Mouse (Mus musculus) neural tube, embryonic 15.5 days (tissue): ENCODE data around the gene Tas2r135. TPM values are rescaled to one million over a fixed set of nuclear protein-coding genes. Genes with fewer than 3 reads are reported as not detected.
A peak's percentile ranks its signal among the peaks of the same experiment; 100 is the strongest.

Experiments
- ATAC-seq: fragments of 200-750 bp; cut with Nextera tagmentation; 2 replicates; pipeline ENCODE4 v1.8.0; 2017; ENCODE audit warnings: mild to moderate bottlenecking, moderate TSS enrichment, moderate library complexity; ENCODE audit not compliant: low FRiP score
- H3K27ac ChIP-seq: fragments of 300-500 bp; sonication (generic); replicated peaks from 2 replicates; pipeline ENCODE4 v1.5.1; 2015; ENCODE audit warnings: mild to moderate bottlenecking, inconsistent platforms
- H3K27me3 ChIP-seq: fragments of 300-500 bp; sonication (generic); replicated peaks from 2 replicates; pipeline ENCODE4 v1.6.1; 2015; ENCODE audit warnings: inconsistent platforms
- H3K36me3 ChIP-seq: fragments of 300-500 bp; sonication (generic); 2 replicates; pipeline ENCODE4 v1.6.1; 2015; ENCODE audit warnings: inconsistent platforms
- H3K4me1 ChIP-seq: fragments of 300-500 bp; sonication (generic); 2 replicates; pipeline ENCODE4 v1.6.1; 2015; ENCODE audit warnings: inconsistent platforms
- H3K4me2 ChIP-seq: fragments of 300-500 bp; sonication (generic); 2 replicates; pipeline ENCODE4 v1.6.1; 2015; ENCODE audit warnings: inconsistent platforms, mild to moderate bottlenecking, moderate library complexity
- H3K4me3 ChIP-seq: fragments of 300-500 bp; sonication (generic); replicated peaks from 2 replicates; pipeline ENCODE4 v1.5.1; 2015; ENCODE audit warnings: mild to moderate bottlenecking, inconsistent platforms
- H3K9ac ChIP-seq: fragments of 300-500 bp; sonication (generic); replicated peaks from 2 replicates; pipeline ENCODE4 v1.6.1; 2015; ENCODE audit warnings: mild to moderate bottlenecking, inconsistent platforms
- H3K9me3 ChIP-seq: fragments of 300-500 bp; sonication (generic); replicated peaks from 2 replicates; pipeline ENCODE4 v1.6.1; 2016; ENCODE audit warnings: inconsistent platforms
- WGBS: fragments of 180-500 bp; shearing (Covaris S2); methylation state at CpG from one replicate; pipeline ENCODE4 v1.1.7; 2015; ENCODE audit warnings: mixed read lengths; 5-methylcytosine and 5-hydroxymethylcytosine counted together
- polyA plus RNA-seq: library from polyadenylated mRNA; unstranded; fragments of >200 nt; fragmentation: Nextera tagmentation; extraction: Ambion mirVana; gene quantifications from 2 replicates; pipeline ENCODE4 v1.2.1, GENCODE M21; 2015

Tas2r135 gene
- polyA plus RNA-seq, 1 experiment from 2014 or later: not detected

DNA sequence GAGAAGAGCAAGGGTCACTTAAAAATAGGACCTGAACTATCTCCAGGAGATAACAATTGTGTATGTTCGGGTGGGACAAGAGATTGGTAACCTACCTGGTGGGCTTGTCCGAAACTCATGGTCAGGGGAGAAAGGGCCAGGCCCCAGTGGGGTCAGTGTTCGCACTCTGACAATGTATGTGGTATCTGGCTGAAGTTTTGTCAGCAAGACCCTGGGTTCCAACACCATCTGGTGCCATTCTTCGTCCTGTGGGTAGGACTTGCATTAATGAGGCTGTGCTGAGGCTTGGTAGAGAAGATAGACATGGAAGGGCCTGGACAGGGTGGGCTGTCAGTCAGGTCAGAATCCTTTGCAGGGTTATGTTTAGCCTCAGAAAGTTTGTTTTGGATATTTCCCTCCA lies 41.2 kb upstream of the Tas2r135 start:
- Histone ChIP-seq H3K4me1 (0 out of 2 replicates have a peak, but pooled peaks cover 4% of the 10 kb centered on the region), H3K4me3 (no peak overlapping the region), H3K27me3 (no peaks in the 10 kb centered on the region), H3K9ac (no peak overlapping the region), H3K27ac (no peak overlapping the region), H3K36me3 (peaks cover 15% of the 10 kb centered on the region), H3K9me3 (no peaks in the 10 kb centered on the region), H3K4me2 (no peak overlapping the region)
- WGBS: 92% methylated on average over 4 of the region's 4 CpGs
- ATAC-seq: no peak

DNA sequence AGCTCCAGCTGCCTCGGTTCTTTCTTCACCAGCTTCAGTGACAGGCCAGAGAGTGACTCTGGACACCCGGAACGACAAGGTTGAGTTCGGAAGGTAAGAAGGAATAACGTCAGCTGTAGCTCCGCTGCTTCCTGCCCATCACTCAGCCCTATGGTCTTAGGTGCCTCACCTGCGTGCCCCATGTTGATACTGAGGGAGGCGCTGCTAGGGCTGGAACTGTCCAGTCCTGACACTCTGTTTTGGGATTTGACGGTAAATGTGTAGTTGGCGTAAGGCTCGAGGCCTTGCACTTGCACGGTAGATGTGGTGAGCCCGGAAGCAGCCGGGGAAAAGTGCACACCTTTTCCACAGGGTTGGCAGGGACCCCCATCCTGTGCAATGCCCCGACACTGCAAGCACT lies 40.6 kb upstream of the Tas2r135 start:
- WGBS: 95% methylated on average over 15 of the region's 15 CpGs
- ATAC-seq: no peak
- H3K4me2 ChIP-seq: no peak overlapping the region
- no peak overlapping the region for H3K9ac ChIP-seq
- H3K27me3 ChIP-seq: no peaks in the 10 kb centered on the region
- no peaks in the 10 kb centered on the region for H3K9me3 ChIP-seq
- H3K36me3 ChIP-seq: peaks cover 11% of the 10 kb centered on the region
- 0 out of 2 replicates have a peak, but pooled peaks cover 4% of the 10 kb centered on the region for H3K4me1 ChIP-seq
- H3K4me3 ChIP-seq: no peak overlapping the region
- H3K27ac ChIP-seq: no peak overlapping the region

DNA sequence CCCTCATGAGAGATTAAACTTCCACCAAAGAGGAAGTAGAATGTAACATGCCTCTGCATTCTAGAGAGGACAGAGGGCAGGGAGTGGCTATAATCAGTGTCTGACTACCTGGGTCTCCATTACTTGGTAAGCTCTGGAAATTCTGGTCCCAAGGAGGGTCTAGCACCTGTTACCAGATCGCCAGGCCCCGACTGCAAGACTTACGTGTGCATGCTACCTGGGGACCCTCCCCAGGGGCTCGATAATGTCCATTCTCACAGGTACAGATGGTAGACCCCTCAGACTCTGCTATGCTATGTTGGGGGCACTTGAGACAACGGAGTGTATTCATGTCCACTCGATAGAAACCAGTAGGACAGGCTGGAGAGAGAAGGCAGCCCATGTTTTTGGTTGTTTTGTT lies 40.0 kb upstream of the Tas2r135 start:
- 93% methylated on average over 6 of the region's 6 CpGs for WGBS
- Histone ChIP-seq H3K27me3 (no peaks in the 10 kb centered on the region), H3K9me3 (no peaks in the 10 kb centered on the region), H3K4me1 (0 out of 2 replicates have a peak, but pooled peaks cover 4% of the 10 kb centered on the region), H3K36me3 (peaks cover 5% of the 10 kb centered on the region), H3K27ac (no peak overlapping the region), H3K9ac (no peak overlapping the region), H3K4me3 (no peak overlapping the region), H3K4me2 (no peak overlapping the region)
- no peak for ATAC-seq

DNA sequence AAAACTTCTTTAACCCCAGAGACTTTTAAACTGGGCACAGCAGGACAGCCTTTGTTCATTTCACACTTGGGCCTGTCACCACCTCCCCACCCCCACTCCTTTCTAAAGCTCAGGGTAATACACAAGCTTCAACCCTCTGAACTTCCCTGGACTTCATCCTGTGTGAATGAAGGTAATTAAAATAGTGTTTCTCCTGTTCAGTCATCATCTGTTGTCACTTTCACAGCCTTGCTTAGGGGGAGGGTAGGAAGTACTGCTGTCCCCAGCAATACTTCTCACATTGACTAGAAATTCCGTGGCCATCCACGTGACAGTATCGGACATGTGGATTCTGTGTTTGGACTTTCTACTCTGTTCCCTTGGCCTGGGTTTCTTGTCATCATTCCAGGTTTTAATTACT lies 35.4 kb upstream of the Tas2r135 start:
- Histone ChIP-seq H3K4me2 (no peak overlapping the region), H3K4me1 (peaks cover 14% of the 10 kb centered on the region), H3K27ac (no peak overlapping the region), H3K9ac (no peak overlapping the region), H3K36me3 (no peaks in the 10 kb centered on the region), H3K4me3 (no peak overlapping the region), H3K27me3 (0 out of 2 replicates have a peak, but pooled peaks cover 3% of the 10 kb centered on the region), H3K9me3 (no peaks in the 10 kb centered on the region)
- no peak for ATAC-seq
- 10% methylated on average over 3 of the region's 3 CpGs for WGBS

DNA sequence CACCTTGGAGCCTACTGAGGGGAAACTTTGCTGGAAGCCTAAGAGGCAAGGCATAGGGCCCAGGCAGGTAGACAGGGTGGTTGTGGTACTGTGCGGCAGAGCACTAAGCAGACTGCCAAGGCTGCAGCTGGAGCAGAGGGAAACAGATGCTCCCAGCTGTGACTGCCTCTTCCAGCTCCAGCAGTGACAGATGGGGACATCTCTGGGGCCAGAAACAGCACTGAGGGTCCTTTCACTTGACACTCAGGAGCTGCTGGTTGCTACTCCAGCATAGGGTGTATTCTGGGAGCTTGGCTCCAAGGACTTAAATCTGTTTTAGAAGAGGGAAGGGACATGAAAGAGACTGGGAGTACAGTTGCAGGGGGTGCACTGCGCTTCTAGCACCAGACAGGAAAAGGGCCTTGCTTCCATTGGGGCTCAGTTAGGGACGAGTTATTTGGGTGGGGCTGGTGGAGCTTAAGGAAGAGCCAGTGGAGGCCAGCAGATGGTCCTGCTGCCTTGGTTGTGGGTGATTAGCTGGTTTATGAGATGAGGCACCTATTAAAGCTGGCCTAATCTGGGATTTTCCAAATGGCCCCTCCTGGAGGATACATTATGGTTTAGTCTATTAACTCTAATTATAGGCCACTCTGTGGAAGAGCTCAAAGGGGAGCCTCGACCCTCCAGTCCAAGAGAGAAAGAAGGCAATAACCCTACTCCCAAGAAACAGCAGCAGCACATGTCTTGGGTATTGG lies 34.4 kb upstream of the Tas2r135 start:
- H3K9ac ChIP-seq: no peak overlapping the region
- H3K4me1 ChIP-seq: peaks cover 14% of the 10 kb centered on the region
- no peak for ATAC-seq
- H3K4me2 ChIP-seq: no peak overlapping the region
- no peaks in the 10 kb centered on the region for H3K9me3 ChIP-seq
- 35% methylated on average over 4 of the region's 4 CpGs for WGBS
- 0 out of 2 replicates have a peak, but pooled peaks cover 3% of the 10 kb centered on the region for H3K27me3 ChIP-seq
- no peak overlapping the region for H3K4me3 ChIP-seq
- no peak overlapping the region for H3K27ac ChIP-seq
- no peaks in the 10 kb centered on the region for H3K36me3 ChIP-seq

DNA sequence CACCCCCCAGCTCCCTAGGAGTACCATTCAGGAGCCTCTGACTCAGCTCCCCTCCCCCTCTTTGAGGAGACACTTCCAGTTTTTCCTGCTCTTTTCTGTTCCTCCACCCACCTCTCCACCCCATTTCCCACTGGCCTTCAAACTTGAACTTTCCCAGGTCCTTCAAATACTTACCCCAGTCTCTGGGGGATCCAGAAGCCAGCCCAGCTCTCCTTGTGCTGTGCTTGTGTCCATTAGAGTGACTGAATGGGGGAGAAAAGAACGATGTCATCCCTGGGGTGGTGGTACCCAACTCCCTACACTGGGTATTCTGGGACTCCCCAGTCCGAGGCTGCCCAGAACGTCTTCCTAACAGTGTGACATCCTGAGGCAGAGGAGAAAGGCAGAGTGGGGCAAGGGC lies 33.2 kb upstream of the Tas2r135 start:
- ATAC-seq: no peak
- H3K4me3 ChIP-seq: no peak overlapping the region
- WGBS: 12% methylated on average over 3 of the region's 3 CpGs
- peaks cover 14% of the 10 kb centered on the region for H3K4me1 ChIP-seq
- no peak overlapping the region for H3K9ac ChIP-seq
- no peak overlapping the region for H3K27ac ChIP-seq
- H3K27me3 ChIP-seq: 0 out of 2 replicates have a peak, but pooled peaks cover 3% of the 10 kb centered on the region
- H3K4me2 ChIP-seq: no peak overlapping the region
- no peaks in the 10 kb centered on the region for H3K9me3 ChIP-seq
- H3K36me3 ChIP-seq: no peaks in the 10 kb centered on the region

DNA sequence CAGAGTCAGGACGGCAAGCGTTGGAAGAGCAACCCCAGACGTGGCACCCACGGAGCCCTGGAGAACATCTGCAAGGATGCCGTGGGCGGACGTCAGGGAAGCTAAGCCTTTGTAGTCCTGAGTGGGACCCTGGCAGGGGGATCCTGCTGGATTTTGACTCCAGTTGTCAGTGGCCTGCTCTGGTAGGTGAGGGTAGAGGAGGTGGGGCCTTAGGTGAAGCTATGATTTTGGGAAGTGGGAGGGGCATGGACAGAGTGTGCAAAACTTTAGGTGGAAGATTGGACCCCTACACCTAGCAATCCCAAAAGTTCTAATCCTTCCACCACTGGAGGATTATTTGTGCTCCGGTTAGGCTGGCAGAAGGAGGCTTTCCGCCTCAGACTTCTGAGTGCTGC lies 32.8 kb upstream of the Tas2r135 start:
- Histone ChIP-seq H3K27ac (no peak overlapping the region), H3K27me3 (0 out of 2 replicates have a peak, but pooled peaks cover 3% of the 10 kb centered on the region), H3K4me3 (peak overlapping the region; percentile 51; the same call in 1 of the 2 replicates), H3K9me3 (no peaks in the 10 kb centered on the region), H3K36me3 (no peaks in the 10 kb centered on the region), H3K4me1 (peaks cover 14% of the 10 kb centered on the region), H3K4me2 (peak overlapping the region; percentile 98), H3K9ac (no peak overlapping the region)
- peak; percentile 28; the same call in 1 of the 2 replicates for ATAC-seq
- WGBS: 20% methylated on average over 9 of the region's 9 CpGs

DNA sequence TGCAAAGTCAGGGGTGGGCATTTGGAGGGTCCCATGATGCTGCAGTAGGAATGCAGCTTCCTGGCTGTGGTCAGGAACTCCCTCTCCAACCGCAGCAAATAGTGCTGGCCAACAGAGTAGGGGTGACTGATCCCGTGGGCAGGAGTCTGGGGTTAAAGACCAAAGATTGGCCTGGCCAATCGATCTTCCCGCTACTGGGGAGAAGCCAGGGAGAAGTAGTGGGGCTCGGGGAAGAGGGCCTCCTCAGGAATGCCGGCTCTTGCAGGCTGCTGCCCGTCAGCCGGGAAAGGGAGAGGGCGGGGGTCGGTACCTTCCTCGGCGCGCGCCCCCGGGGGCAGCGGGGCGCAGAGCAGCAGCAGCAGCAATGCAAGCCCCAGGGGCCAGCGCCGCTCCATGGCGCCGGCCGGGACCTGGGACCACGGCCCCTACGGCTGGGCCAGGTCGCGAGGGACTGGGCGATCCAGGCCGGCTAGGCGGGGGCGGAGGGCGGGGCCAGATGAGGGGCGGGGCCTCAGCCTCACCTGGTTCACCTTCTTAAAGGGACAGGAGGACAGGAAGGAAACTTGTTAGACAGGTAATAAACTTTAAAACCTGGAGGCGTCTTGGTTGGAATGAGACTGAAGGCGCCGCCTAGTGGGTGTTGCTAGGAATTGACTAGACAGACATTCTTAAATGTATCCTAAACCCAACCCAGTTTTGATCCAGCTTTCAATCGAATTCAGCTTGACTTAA lies 32.3 kb upstream of the Tas2r135 start, which contains the start of gene Epha1:
Gene Epha1 (minus strand): TSS at position 453 of the 732 bp plus-strand sequence.
- H3K9ac ChIP-seq: peak within 1 kb of the TSS; percentile 36
- H3K27me3 ChIP-seq: 0 out of 2 replicates have a peak, but pooled peaks cover 3% of the 10 kb centered on the region
- peak; percentile 66 for ATAC-seq
- H3K36me3 ChIP-seq: no peaks in the 10 kb centered on the region
- no peaks in the 10 kb centered on the region for H3K9me3 ChIP-seq
- under 1% methylated on average over 33 of the region's 36 CpGs for WGBS
- H3K4me3 ChIP-seq: peak within 1 kb of the TSS; percentile 51
- H3K4me1 ChIP-seq: peaks cover 14% of the 10 kb centered on the region
- H3K4me2 ChIP-seq: peak within 1 kb of the TSS; percentile 98
- H3K27ac ChIP-seq: no peak within 1 kb of the TSS

DNA sequence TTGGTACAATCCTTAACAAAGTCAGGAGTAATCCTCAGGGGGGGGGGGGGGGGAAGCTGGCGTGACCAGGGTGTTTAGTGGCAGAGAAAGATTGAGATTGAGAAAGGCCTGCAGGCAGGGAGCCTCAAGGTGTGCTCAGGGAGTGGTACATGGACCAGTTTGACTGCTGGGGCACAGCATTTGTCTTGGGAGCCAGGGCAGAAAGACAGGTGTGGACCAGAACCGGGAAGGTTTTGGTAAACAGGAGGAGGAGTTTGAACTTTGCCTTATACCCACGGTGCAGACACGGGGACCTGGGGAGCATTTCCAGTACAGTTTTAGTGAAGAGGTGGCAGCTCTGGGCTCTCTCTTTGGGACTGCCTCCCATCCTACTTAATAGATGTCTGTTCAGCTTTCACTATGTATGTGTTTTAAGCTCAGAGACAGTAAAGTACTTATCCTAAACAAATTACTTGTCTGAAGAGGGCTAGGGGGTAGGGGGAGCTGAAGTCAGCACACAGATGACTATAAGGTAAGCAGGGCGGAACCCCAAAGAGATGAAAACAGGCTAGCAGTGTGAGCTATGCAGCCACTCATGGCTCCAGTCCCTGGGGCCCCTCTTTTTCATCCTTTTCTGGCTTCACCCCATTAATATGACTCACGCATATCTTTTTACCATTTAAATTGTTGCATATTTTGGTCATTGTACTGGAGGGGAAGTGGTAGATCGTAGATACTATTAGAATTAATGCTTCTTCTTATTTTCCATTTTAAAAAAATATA lies 31.4 kb upstream of the Tas2r135 start:
- ATAC-seq: peak; percentile 10; the same call in 1 of the 2 replicates
- Histone ChIP-seq H3K36me3 (no peaks in the 10 kb centered on the region), H3K9me3 (no peaks in the 10 kb centered on the region), H3K27ac (no peak overlapping the region), H3K9ac (peak overlapping the region; percentile 36), H3K27me3 (0 out of 2 replicates have a peak, but pooled peaks cover 3% of the 10 kb centered on the region), H3K4me1 (peaks cover 14% of the 10 kb centered on the region), H3K4me3 (peak overlapping the region; percentile 51), H3K4me2 (peak overlapping the region; percentile 98)
- WGBS: 44% methylated on average over 7 of the region's 7 CpGs

DNA sequence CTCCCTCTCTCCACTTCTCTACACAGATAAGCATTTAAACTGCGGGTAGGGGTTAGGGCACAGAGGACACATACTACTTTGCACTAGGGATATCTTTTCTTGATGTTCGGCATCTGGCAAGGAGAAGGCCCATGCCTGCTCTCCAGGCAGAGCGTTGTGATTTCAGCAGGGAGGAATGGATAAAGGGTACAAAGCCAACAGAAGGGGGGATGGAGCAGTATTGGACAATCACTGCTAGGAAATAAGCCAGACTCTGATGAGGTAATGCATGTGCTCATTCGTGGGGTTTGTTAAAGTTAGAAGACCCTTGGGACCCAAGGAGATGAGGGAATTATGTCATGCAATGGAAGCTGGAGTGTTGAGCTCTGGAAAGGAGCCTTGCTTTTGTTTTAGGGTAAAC lies 30.5 kb upstream of the Tas2r135 start:
- no peak overlapping the region for H3K9ac ChIP-seq
- no peaks in the 10 kb centered on the region for H3K36me3 ChIP-seq
- 73% methylated on average over 4 of the region's 4 CpGs for WGBS
- H3K27ac ChIP-seq: no peak overlapping the region
- 0 out of 2 replicates have a peak, but pooled peaks cover 3% of the 10 kb centered on the region for H3K27me3 ChIP-seq
- ATAC-seq: no peak
- no peaks in the 10 kb centered on the region for H3K9me3 ChIP-seq
- no peak overlapping the region for H3K4me3 ChIP-seq
- H3K4me2 ChIP-seq: no peak overlapping the region
- peaks cover 14% of the 10 kb centered on the region for H3K4me1 ChIP-seq

DNA sequence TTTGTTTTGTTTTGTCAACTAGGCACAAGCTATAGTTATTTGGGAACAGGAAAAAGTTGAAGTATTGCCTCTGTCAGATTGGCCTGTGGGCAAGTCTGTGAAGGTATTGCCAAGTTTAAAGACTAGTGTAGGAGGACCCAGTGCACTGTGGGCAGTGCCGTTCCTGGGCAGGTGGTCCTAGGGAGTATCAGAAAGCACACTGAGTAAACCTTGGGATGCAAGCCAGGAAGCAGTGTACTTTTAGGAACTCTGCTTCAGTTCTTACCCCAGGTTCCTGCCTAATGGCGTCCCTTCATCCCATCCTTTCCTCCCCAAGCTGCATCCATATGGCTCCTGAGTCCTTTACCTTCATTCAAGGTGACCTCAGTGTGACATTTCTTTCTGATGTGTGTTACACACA lies 30.1 kb upstream of the Tas2r135 start:
- peaks cover 14% of the 10 kb centered on the region for H3K4me1 ChIP-seq
- WGBS: 85% methylated on average over 2 of the region's 2 CpGs
- ATAC-seq: no peak
- H3K4me2 ChIP-seq: no peak overlapping the region
- H3K9ac ChIP-seq: no peak overlapping the region
- no peaks in the 10 kb centered on the region for H3K9me3 ChIP-seq
- 0 out of 2 replicates have a peak, but pooled peaks cover 3% of the 10 kb centered on the region for H3K27me3 ChIP-seq
- H3K36me3 ChIP-seq: no peaks in the 10 kb centered on the region
- H3K27ac ChIP-seq: no peak overlapping the region
- H3K4me3 ChIP-seq: no peak overlapping the region
